Mouse (Mus musculus) midbrain, embryonic 15.5 days (tissue): Measurements from ENCODE around the gene Bpifc. TPM values are rescaled to one million over a fixed set of nuclear protein-coding genes. Genes with fewer than 3 reads are reported as not detected.

ENCODE experiments used
- ATAC-seq: fragments of 200-750 bp; cut with Nextera tagmentation; replicated peaks from 2 replicates; pipeline ENCODE4 v1.8.0; 2017; ENCODE audit warnings: moderate TSS enrichment
- H3K27ac ChIP-seq: fragments of 300-500 bp; sonication (generic); 2 replicates; pipeline ENCODE4 v1.5.1; 2015; ENCODE audit warnings: mild to moderate bottlenecking, inconsistent platforms
- H3K27me3 ChIP-seq: fragments of 300-500 bp; sonication (generic); replicated peaks from 2 replicates; pipeline ENCODE4 v1.6.1; 2015; ENCODE audit warnings: inconsistent platforms
- H3K36me3 ChIP-seq: fragments of 300-500 bp; sonication (generic); replicated peaks from 2 replicates; pipeline ENCODE4 v1.6.1; 2015; ENCODE audit warnings: inconsistent platforms
- H3K4me1 ChIP-seq: fragments of 300-500 bp; sonication (generic); 2 replicates; pipeline ENCODE4 v1.6.1; 2015; ENCODE audit warnings: inconsistent platforms
- H3K4me2 ChIP-seq: fragments of 300-500 bp; sonication (generic); 2 replicates; pipeline ENCODE4 v1.6.1; 2015; ENCODE audit warnings: inconsistent platforms, mild to moderate bottlenecking, moderate library complexity
- H3K4me3 ChIP-seq: fragments of 300-500 bp; sonication (generic); 2 replicates; pipeline ENCODE4 v1.5.1; 2015; ENCODE audit warnings: mild to moderate bottlenecking, inconsistent platforms
- H3K9ac ChIP-seq: fragments of 300-500 bp; sonication (generic); 2 replicates; pipeline ENCODE4 v1.6.1; 2015; ENCODE audit warnings: mild to moderate bottlenecking, inconsistent platforms
- H3K9me3 ChIP-seq: fragments of 300-500 bp; sonication (generic); 2 replicates; pipeline ENCODE4 v1.6.1; 2016; ENCODE audit warnings: inconsistent platforms
- WGBS: fragments of 180-500 bp; shearing (Covaris S2); methylation state at CpG from one replicate; pipeline ENCODE4 v1.1.7; 2015; ENCODE audit warnings: mixed read lengths; 5-methylcytosine and 5-hydroxymethylcytosine counted together
- polyA plus RNA-seq: library from polyadenylated mRNA; unstranded; fragments of >200 nt; fragmentation: Nextera tagmentation; extraction: Ambion mirVana; gene quantifications from 2 replicates; pipeline ENCODE4 v1.2.1, GENCODE M21; 2015

The Bpifc gene
- polyA plus RNA-seq, 1 experiment from 2014 or later: not detected

DNA sequence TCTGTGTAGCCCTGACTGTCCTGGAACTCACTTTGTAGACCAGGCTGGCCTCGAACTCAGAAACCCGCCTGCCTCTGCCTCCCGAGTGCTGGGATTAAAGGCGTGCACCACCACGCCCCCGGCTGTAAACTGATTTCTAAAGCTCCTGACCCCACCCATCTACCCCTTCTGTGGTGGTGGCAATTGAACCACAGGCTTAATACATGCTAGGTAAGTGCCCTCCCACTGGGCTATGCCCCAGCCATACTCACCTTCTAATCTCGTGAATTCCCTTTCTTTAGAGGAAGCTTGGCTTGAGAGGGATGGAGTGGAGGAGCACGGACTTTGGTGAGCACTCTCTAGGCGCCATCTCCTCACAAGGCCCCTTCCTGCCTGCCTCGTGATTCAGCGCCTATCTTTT is 81.7 kb downstream of the Bpifc start:
- 0 out of 2 replicates have a peak, but pooled peaks cover 4% of the 10 kb centered on the region for H3K27me3 ChIP-seq
- no peak overlapping the region for H3K4me2 ChIP-seq
- H3K4me1 ChIP-seq: peaks cover 18% of the 10 kb centered on the region
- no peaks in the 10 kb centered on the region for H3K36me3 ChIP-seq
- no peak overlapping the region for H3K9ac ChIP-seq
- H3K9me3 ChIP-seq: no peaks in the 10 kb centered on the region
- no peak overlapping the region for H3K4me3 ChIP-seq
- 91% methylated on average over 11 of the region's 11 CpGs for WGBS
- ATAC-seq: no peak
- H3K27ac ChIP-seq: no peak overlapping the region

DNA sequence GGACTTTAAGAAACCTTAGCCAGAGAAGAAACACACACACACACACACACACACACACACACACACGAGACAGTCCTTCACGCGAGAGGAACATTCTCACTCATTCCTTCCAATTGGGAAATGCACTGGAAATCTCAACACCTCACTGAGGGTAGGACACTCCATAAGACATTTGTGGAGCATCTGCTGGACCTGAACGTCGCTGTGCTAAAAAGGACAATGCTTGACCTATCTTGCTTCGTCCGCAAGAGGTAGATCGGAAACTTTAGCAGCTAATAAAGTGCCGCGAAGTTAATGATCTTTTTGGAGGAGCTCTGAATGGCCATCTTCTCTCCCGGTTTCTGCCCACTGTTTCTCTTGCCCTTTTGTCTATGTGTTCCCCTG is 82.5 kb downstream of the Bpifc start:
- 39% methylated on average over 11 of the region's 11 CpGs for WGBS
- Histone ChIP-seq H3K27ac (no peak overlapping the region), H3K36me3 (no peaks in the 10 kb centered on the region), H3K27me3 (0 out of 2 replicates have a peak, but pooled peaks cover 4% of the 10 kb centered on the region), H3K4me1 (peaks cover 18% of the 10 kb centered on the region), H3K9ac (peak overlapping the region; percentile 65), H3K9me3 (no peaks in the 10 kb centered on the region), H3K4me3 (peak overlapping the region; percentile 66), H3K4me2 (peak overlapping the region; percentile 97)
- ATAC-seq: peak; percentile 41; the same call in 1 of the 2 replicates

DNA sequence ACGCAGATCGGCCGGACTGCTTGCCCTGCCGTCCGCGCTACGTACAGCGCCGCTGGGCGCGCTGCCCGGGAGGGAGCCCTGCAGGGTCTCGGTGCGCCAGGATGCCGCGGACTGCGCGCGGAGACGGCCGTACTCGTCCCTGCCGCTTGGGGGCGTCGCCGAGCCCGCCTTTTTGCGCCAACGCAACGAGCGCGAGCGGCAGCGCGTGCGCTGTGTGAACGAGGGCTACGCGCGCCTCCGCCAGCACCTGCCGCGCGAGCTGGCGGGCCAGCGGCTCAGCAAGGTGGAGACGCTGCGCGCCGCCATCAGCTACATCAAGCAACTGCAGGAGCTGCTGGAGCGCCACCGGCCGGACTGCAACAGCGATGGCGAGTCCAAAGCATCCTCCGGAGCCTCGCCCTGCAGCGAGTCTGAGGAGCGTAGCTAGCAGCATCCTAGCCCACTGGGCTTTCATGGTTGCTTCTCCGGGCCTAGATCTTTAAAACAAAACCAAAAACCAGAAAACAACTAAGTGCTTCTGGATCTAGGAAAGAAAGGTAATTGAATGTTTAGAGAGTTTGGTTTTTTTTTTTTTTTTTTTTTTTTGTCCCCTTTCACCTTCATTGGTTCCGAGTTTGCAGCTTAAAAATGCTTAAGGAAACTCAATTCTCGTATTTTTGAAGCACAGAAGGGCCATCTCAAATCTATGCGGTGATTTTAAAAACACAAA is 83.0 kb downstream of the Bpifc start:
- Histone ChIP-seq H3K4me1 (peaks cover 18% of the 10 kb centered on the region), H3K27me3 (0 out of 2 replicates have a peak, but pooled peaks cover 4% of the 10 kb centered on the region), H3K36me3 (no peaks in the 10 kb centered on the region), H3K9me3 (no peaks in the 10 kb centered on the region), H3K4me2 (peak overlapping the region; percentile 97), H3K4me3 (peak overlapping the region; percentile 66), H3K27ac (peak overlapping the region; percentile 66), H3K9ac (peak overlapping the region; percentile 65)
- ATAC-seq: peak; percentile 94
- WGBS: under 1% methylated on average over 63 of the region's 63 CpGs

DNA sequence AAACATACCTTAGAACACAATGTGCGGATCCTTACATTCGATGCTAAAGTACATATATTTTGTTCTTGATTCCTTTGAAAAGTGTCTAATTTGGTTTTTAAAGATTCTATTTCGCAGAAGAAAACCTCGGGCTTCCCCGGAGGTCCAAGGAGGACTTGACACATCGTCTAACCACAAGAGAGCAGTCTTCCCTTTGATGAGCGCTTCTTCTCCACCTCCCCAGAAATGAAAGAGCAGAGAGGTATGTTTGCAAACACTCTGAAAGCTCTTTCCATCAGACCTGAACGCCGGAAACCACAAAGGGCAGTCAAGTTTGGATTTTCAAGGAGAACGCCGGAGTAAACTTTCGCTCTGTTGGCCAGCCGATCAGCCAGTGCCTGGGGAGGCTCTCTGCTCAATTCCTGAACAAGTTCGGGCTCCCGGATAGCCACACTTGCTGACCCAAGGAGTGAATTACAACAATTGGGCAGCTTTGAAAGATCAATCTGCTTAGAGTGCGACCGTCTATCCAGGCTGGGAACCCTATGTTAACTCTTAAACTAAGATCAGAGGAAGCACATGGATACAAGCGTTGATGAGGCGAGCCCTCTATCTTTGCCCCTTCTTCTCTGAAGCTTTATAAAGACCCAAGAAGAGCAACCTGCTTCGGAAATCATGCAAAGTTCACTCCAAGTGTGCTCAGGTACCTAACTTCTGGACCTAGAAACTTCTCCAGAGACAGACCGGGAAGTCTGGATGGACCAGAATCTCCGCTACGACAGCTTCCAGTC is 83.8 kb downstream of the Bpifc start, which contains the start of gene Ascl4:
Gene Ascl4 (plus strand): TSS at position 6 of the 770 bp plus-strand sequence.
- Histone ChIP-seq H3K36me3 (no peaks in the 10 kb centered on the region), H3K4me1 (peaks cover 18% of the 10 kb centered on the region), H3K27ac (peak within 1 kb of the TSS; percentile 66), H3K9ac (peak within 1 kb of the TSS; percentile 65), H3K9me3 (no peaks in the 10 kb centered on the region), H3K27me3 (0 out of 2 replicates have a peak, but pooled peaks cover 4% of the 10 kb centered on the region), H3K4me2 (peak within 1 kb of the TSS; percentile 97), H3K4me3 (peak within 1 kb of the TSS; percentile 66)
- peak; percentile 16; the same call in 1 of the 2 replicates for ATAC-seq
- 2% methylated on average over 23 of the region's 23 CpGs for whole genome bisulfite sequencing

DNA sequence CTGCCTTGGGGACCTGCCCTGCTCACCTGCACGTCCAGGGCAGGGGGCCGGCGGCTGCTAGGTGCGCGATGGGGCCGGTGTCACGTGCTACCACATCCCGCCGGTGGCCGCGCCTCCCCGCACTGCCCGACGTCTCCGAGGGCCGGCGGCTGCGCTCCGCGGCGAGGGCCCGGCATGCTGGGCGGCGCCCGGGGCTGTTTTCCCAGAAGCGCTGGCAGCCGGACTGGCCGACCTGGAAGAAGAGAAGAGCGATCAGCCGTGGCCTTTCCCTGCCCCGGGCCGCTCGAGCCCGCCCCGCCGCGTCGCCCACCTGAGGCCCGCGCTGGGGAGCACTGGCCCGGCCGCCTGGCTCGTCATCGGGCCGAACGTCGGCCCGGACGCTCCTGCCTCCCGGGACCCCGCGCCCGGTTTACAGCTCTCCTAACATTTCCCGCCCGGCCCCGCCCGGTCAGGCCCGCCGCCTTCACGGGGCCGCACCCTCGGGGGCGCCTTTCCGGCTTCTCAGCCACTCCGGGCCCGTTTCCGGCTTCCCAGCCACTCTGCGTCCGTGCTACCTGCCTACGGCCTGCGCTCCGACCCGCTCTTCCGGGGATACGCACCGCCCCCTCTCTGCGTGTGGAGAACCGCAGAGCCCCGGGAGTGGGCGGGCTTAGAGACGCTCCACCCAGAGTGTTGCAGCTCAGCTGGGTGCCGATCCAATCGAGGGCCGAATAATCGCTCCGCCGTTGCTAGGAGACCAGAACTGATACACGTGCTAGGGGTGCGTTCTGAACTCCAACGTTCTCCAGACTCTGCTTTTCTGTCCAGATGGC is 95.0 kb downstream of the Bpifc start, which contains the start of gene Prdm4:
Gene Prdm4 (minus strand): TSS at position 645 of the 812 bp plus-strand sequence.
- Histone ChIP-seq H3K9me3 (no peaks in the 10 kb centered on the region), H3K4me1 (peaks cover 16% of the 10 kb centered on the region), H3K4me3 (peak within 1 kb of the TSS; percentile 77), H3K36me3 (peaks cover 17% of the 10 kb centered on the region; the same call in 1 of the 2 replicates), H3K27me3 (peaks cover 4% of the 10 kb centered on the region; the same call in 1 of the 2 replicates), H3K9ac (peak within 1 kb of the TSS; percentile 70), H3K27ac (peak within 1 kb of the TSS; percentile 85), H3K4me2 (peak within 1 kb of the TSS; percentile 58)
- peak; percentile 100 for ATAC-seq
- WGBS: under 1% methylated on average over 90 of the region's 90 CpGs

Other genes starting within 250 kb of the Bpifc start
- gene Pwp1, start 182.4 kb downstream of the Bpifc start, polyA plus RNA-seq: 67.7 and 68.2 TPM in 2 replicates
- 22.7 and 24.5 TPM in 2 replicates for gene Prdm4, start 94.8 kb downstream of the Bpifc start, polyA plus RNA-seq
- gene Ascl4, start 84.2 kb downstream of the Bpifc start, polyA plus RNA-seq: 1.2 and 1.7 TPM in 2 replicates
- gene Rtcb, start 54.1 kb downstream of the Bpifc start, polyA plus RNA-seq: 184 and 187 TPM in 2 replicates
- gene Fbxo7, start 10.1 kb upstream of the Bpifc start, polyA plus RNA-seq: 18.8 TPM in 2 replicates